Mouse (Mus musculus): ENCODE measurements around the gene Rundc3b. TPM values are rescaled to one million over a fixed set of nuclear protein-coding genes. Genes with fewer than 3 reads are reported as not detected.

Rundc3b gene
- total RNA-seq (2014; rRNA removed) = 68.0 and 81.7 TPM in 2 replicates
- 36.1 and 38.5 TPM in 2 replicates for polyA plus RNA-seq (2015; fragmentation: Nextera tagmentation; extraction: Ambion mirVana)

DNA sequence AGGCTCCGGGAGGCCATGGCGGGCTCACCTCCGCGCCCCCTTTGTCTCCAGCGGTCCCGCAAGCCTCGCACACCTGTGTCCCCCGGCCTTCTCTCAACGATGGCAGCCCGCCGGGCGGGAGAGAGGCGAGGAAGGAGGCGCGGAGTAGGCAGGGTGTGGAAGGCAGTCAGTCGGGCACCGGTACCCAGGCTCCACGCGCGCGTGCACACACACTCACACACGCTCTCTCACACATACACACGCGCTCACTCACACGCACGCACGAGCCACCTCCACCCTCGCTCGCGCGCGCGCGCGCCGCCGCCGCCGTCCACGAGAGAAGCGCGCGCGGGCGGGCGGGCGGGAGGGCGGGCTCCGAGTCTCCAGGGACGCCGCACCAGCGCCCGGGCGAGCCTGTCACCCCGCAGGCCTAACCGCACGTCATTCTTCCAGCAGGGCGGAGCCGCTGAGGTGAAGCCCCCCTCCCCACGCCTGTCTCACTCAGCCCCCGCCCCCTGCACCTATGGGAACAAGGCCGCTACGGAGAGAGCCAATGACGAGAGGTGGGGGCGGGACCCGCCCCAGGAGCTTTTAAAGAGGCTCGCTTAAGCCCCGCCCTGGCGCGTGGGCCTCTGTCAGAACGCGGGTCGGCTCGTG, at the start of gene Rundc3b:
Gene Rundc3b (minus strand): TSS at position 357 of the 636 bp plus-strand sequence.
- Histone ChIP-seq H3K9me3 (ENCODE audit: low read length) (no peaks in the 10 kb centered on the region), H3K4me2 (ENCODE audit: low read depth, low read length, poor library complexity, severe bottlenecking) (peak within 1 kb of the TSS; percentile 75), H3K27me3 (ENCODE audit: insufficient read depth, low read length) (no peaks in the 10 kb centered on the region), H3K9ac (replicated peaks; ENCODE audit: low read length, poor library complexity, severe bottlenecking) (peak within 1 kb of the TSS; percentile 99), H3K27ac (ENCODE audit: low read depth, low read length) (peak within 1 kb of the TSS; percentile 90), H3K4me1 (ENCODE audit: insufficient read depth, low read length) (no peaks in the 10 kb centered on the region), H3K4me3 (ENCODE audit: low read depth, low read length) (peak within 1 kb of the TSS; percentile 95), H3K36me3 (ENCODE audit: insufficient read depth, low read length) (no peaks in the 10 kb centered on the region)
- under 1% methylated on average over 52 of the region's 74 CpGs for WGBS
- ATAC-seq (ENCODE audit: low FRiP score) = peak; percentile 99
- peak; percentile 98 for DNase-seq (ENCODE audit: low spot score)
- no peak; the same call in 1 of the 2 replicates for TF ChIP-seq CTCF (IDR thresholded peaks at IDR 0.05)

DNA sequence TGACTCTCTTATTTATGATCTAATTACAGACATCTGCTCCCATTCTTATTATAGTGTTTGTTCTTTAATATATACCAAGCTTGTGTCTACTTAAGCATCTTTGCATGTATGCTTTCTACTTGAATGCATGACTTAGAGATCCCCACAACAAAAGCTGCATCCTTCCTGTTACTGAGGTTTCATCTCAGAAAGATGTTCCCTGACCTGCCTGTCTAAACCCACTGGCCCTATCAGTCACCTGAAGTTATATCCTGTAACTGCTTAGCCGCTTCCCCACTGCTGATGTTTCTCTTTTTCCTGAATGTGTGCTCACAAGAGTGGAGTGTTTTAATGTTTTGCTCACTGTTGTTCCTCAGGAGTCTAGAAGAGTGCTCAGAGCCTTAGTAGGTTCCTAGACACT, 46.9 kb upstream of the Rundc3b start:
- Histone ChIP-seq H3K9me3 (ENCODE audit: low read length) (no peaks in the 10 kb centered on the region), H3K4me1 (ENCODE audit: insufficient read depth, low read length) (no peaks in the 10 kb centered on the region), H3K36me3 (ENCODE audit: insufficient read depth, low read length) (no peaks in the 10 kb centered on the region), H3K4me3 (ENCODE audit: low read depth, low read length) (no peak overlapping the region), H3K4me2 (ENCODE audit: low read depth, low read length, poor library complexity, severe bottlenecking) (no peak overlapping the region), H3K27ac (ENCODE audit: low read depth, low read length) (no peak overlapping the region), H3K9ac (replicated peaks; ENCODE audit: low read length, poor library complexity, severe bottlenecking) (no peak overlapping the region), H3K27me3 (ENCODE audit: insufficient read depth, low read length) (no peaks in the 10 kb centered on the region)
- DNase-seq (ENCODE audit: low spot score) (no peak), ATAC-seq (ENCODE audit: low FRiP score) (no peak)
- WGBS = 92% methylated on average over 1 of the region's 1 CpGs
- no peak for TF ChIP-seq CTCF (IDR thresholded peaks at IDR 0.05)

DNA sequence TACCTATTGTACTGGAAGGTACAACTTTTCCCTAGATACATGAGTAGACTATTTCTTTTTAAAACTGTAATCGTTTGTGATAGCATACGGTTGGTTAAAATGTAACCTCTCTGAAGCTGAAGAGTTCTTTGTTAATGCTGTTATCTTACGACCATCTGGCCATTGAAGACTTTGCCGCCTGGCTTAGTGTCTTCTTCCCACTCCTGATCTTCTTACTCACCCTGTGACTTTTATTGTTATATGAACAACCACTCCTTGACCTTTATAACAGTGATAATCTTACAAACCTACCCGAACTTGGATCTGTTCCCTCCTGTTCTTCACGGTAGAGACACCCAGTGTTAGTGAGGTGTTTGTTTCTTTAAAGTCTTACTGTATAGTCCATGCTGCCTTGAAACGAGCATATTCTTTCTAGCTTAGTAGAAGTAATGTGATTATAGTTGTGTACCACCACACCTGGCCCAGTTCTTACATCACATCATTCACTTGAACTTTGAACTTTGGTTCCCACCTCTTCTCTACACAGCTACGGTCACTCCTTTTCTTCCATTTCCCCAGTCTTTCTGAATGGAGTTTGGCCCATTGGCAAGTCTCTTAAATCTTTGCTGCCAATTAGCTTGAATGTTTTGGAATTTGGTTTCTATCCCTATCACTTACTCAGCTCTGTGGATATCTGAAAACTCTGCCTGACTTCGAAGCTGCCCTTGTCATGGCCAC, 45.2 kb upstream of the Rundc3b start:
- no peak overlapping the region for H3K4me2 ChIP-seq (ENCODE audit: low read depth, low read length, poor library complexity, severe bottlenecking)
- no peak for TF ChIP-seq CTCF (IDR thresholded peaks at IDR 0.05)
- H3K9ac ChIP-seq (replicated peaks; ENCODE audit: low read length, poor library complexity, severe bottlenecking) = no peak overlapping the region
- WGBS = 86% methylated on average over 9 of the region's 9 CpGs
- no peak overlapping the region for H3K27ac ChIP-seq (ENCODE audit: low read depth, low read length)
- H3K36me3 ChIP-seq (ENCODE audit: insufficient read depth, low read length) = no peaks in the 10 kb centered on the region
- no peaks in the 10 kb centered on the region for H3K9me3 ChIP-seq (ENCODE audit: low read length)
- no peak overlapping the region for H3K4me3 ChIP-seq (ENCODE audit: low read depth, low read length)
- no peaks in the 10 kb centered on the region for H3K4me1 ChIP-seq (ENCODE audit: insufficient read depth, low read length)
- ATAC-seq (ENCODE audit: low FRiP score) (no peak), DNase-seq (ENCODE audit: low spot score) (no peak)
- H3K27me3 ChIP-seq (ENCODE audit: insufficient read depth, low read length) = no peaks in the 10 kb centered on the region

DNA sequence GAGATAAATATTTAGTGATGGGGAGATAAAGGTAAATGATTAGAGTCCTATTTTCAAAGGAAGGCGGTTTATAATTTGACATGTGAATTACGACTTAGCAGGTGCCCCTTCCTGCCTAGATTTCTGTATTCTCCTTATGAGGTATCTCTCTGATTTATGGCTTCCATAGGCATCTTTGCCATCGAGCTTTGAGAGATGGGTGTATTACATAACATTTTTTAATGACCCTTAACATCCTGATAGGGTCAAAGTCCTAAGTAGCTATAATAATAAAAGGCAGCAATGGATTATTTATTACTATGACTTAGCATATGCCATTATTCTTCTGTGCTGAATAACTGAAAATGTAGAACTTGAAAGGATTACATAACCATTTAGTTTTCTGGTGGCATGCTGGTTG, 41.9 kb upstream of the Rundc3b start:
- no peak for DNase-seq (ENCODE audit: low spot score)
- 86% methylated on average over 3 of the region's 3 CpGs for WGBS

GRCm38 (mm10) chr5:8660738-8661151, 38.0 kb upstream of the Rundc3b start:
- 61% methylated on average over 10 of the region's 10 CpGs for WGBS
- no peaks in the 10 kb centered on the region for H3K27me3 ChIP-seq (ENCODE audit: insufficient read depth, low read length)
- no peaks in the 10 kb centered on the region for H3K9me3 ChIP-seq (ENCODE audit: low read length)
- DNase-seq (ENCODE audit: low spot score) (no peak), ATAC-seq (ENCODE audit: low FRiP score) (no peak)
- no peak overlapping the region for H3K9ac ChIP-seq (replicated peaks; ENCODE audit: low read length, poor library complexity, severe bottlenecking)
- peak overlapping the region; percentile 43 for H3K4me3 ChIP-seq (ENCODE audit: low read depth, low read length)
- peak overlapping the region; percentile 82 for H3K4me2 ChIP-seq (ENCODE audit: low read depth, low read length, poor library complexity, severe bottlenecking)
- TF ChIP-seq CTCF (IDR thresholded peaks at IDR 0.05) = no peak
- H3K36me3 ChIP-seq (ENCODE audit: insufficient read depth, low read length) = no peaks in the 10 kb centered on the region
- H3K4me1 ChIP-seq (ENCODE audit: insufficient read depth, low read length) = no peaks in the 10 kb centered on the region
- no peak overlapping the region for H3K27ac ChIP-seq (ENCODE audit: low read depth, low read length)

More for the DNA sequence above, 41.9 kb upstream of the Rundc3b start:
- no peak for ATAC-seq (ENCODE audit: low FRiP score)
- no peaks in the 10 kb centered on the region for H3K27me3 ChIP-seq (ENCODE audit: insufficient read depth, low read length)
- no peaks in the 10 kb centered on the region for H3K4me1 ChIP-seq (ENCODE audit: insufficient read depth, low read length)
- no peaks in the 10 kb centered on the region for H3K9me3 ChIP-seq (ENCODE audit: low read length)
- no peak overlapping the region for H3K9ac ChIP-seq (replicated peaks; ENCODE audit: low read length, poor library complexity, severe bottlenecking)
- no peak overlapping the region for H3K27ac ChIP-seq (ENCODE audit: low read depth, low read length)
- no peak overlapping the region for H3K4me2 ChIP-seq (ENCODE audit: low read depth, low read length, poor library complexity, severe bottlenecking)
- H3K36me3 ChIP-seq (ENCODE audit: insufficient read depth, low read length) = no peaks in the 10 kb centered on the region
- TF ChIP-seq CTCF (IDR thresholded peaks at IDR 0.05) = no peak
- no peak overlapping the region for H3K4me3 ChIP-seq (ENCODE audit: low read depth, low read length)
